Mouse (Mus musculus) hindbrain, embryonic 13.5 days (tissue): ENCODE results near the gene Hao2. TPM values are rescaled to one million over a fixed set of nuclear protein-coding genes. Genes with fewer than 3 reads are reported as not detected.

Source experiments
- ATAC-seq: fragments of 200-750 bp; cut with Nextera tagmentation; 2 replicates; pipeline ENCODE4 v1.8.0; 2017; ENCODE audit warnings: moderate TSS enrichment; ENCODE audit not compliant: low FRiP score
- H3K27ac ChIP-seq: fragments of 300-500 bp; sonication (generic); 2 replicates; pipeline ENCODE4 v1.5.1; 2015; ENCODE audit warnings: inconsistent platforms, mild to moderate bottlenecking, moderate library complexity
- H3K27me3 ChIP-seq: fragments of 300-500 bp; sonication (generic); 2 replicates; pipeline ENCODE4 v1.6.1; 2015; ENCODE audit warnings: mild to moderate bottlenecking, inconsistent platforms
- H3K36me3 ChIP-seq: fragments of 300-500 bp; sonication (generic); 2 replicates; pipeline ENCODE4 v1.6.1; 2015; ENCODE audit warnings: mild to moderate bottlenecking, inconsistent platforms
- H3K4me1 ChIP-seq: fragments of 300-500 bp; sonication (generic); replicated peaks from 2 replicates; pipeline ENCODE4 v1.6.1; 2015; ENCODE audit warnings: inconsistent platforms
- H3K4me2 ChIP-seq: fragments of 300-500 bp; sonication (generic); 2 replicates; pipeline ENCODE4 v1.6.1; 2015; ENCODE audit warnings: inconsistent platforms, mild to moderate bottlenecking, moderate library complexity
- H3K4me3 ChIP-seq: fragments of 300-500 bp; sonication (generic); 2 replicates; pipeline ENCODE4 v1.5.1; 2015; ENCODE audit warnings: mild to moderate bottlenecking, inconsistent platforms
- H3K9ac ChIP-seq: fragments of 300-500 bp; sonication (generic); 2 replicates; pipeline ENCODE4 v1.6.1; 2015; ENCODE audit warnings: mild to moderate bottlenecking, inconsistent platforms
- H3K9me3 ChIP-seq: fragments of 300-500 bp; sonication (generic); 2 replicates; pipeline ENCODE4 v1.6.1; 2016; ENCODE audit warnings: inconsistent platforms
- WGBS: fragments of 180-500 bp; shearing (Covaris S2); methylation state at CpG from one replicate; pipeline ENCODE4 v1.1.7; 2015; 5-methylcytosine and 5-hydroxymethylcytosine counted together
- polyA plus RNA-seq: library from polyadenylated mRNA; unstranded; fragments of >200 nt; fragmentation: Nextera tagmentation; extraction: Ambion mirVana; gene quantifications from 2 replicates; pipeline ENCODE4 v1.2.1, GENCODE M21; 2015

The Hao2 gene
- polyA plus RNA-seq, 1 experiment from 2014 or later = not detected

DNA sequence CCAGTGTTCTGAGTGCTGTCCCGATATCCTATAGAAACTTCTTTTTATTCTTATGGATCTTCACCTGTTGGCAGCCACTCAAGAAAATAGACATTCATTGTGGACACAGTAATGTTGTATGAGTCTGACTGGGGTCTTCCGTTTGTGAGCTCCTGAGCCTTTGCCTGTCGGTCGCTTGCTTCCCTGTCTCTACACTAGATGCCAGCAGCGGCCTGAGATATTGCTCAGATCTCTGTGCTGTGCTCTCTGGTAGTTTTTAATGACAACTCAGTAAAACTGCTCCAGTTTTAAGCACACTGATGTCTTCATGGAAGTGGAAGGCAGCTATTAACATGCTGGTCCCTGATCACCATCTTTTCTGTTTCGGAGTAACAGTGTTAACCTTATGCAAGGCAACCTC is 20.6 kb upstream of the Hao2 start:
- Histone ChIP-seq H3K9ac (no peak overlapping the region), H3K4me3 (no peak overlapping the region), H3K36me3 (no peaks in the 10 kb centered on the region), H3K27me3 (no peaks in the 10 kb centered on the region), H3K27ac (no peak overlapping the region), H3K4me1 (no peaks in the 10 kb centered on the region), H3K9me3 (no peaks in the 10 kb centered on the region), H3K4me2 (no peak overlapping the region)
- 78% methylated on average over 6 of the region's 6 CpGs for WGBS
- ATAC-seq = no peak

DNA sequence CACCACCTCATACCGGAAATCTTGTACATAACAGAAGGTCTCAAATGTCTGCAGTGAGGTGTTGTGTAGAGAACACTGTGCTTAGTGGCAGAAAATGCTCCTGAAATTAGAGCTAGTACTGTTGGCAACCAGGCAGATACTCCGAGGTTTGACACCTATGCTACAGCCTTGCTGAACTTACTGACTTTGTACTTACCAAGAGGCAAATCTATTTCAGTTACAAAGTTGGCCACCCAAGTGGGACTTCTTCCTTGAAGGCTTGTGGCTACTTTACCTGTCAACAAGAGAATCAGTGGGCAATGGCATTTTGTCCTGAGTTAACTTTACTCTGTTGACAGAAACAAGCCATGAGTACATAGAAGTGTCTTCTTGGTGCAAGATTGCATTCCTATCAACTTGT is 4.6 kb upstream of the Hao2 start:
- Histone ChIP-seq H3K9me3 (no peaks in the 10 kb centered on the region), H3K27me3 (no peaks in the 10 kb centered on the region), H3K4me1 (no peaks in the 10 kb centered on the region), H3K36me3 (no peaks in the 10 kb centered on the region), H3K4me2 (no peak overlapping the region), H3K27ac (no peak overlapping the region), H3K4me3 (no peak overlapping the region), H3K9ac (no peak overlapping the region)
- 98% methylated on average over 2 of the region's 2 CpGs for WGBS
- ATAC-seq = no peak

DNA sequence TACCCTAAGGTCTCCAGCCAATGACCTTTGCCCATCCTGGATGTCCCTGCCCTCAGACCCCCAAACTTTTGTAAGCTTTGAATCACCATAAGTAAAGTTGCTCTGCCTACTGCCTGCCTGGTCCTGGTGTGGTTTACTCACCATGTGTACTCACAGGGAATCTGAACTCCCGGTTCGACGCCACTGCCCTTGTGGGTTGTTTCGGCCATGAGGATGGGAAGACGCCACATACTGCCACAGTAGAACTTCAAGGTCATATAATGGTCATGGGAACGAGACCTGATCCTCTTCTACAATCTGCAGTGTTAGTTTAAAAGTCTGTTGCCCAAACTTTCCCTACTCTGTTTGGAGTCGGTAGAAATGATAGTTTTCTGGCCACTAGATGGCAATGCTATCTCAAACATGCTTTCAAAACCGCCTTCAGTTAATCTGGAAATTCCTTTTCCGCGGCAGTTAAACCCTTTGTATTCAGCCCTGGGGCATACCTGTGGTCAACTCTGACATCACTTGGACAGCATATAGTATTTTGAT is 2.1 kb upstream of the Hao2 start:
- Histone ChIP-seq H3K27ac (no peak overlapping the region), H3K9ac (no peak overlapping the region), H3K9me3 (no peaks in the 10 kb centered on the region), H3K4me2 (0 out of 2 replicates have a peak overlapping the region, but pooled peaks have one; percentile 21), H3K4me1 (no peaks in the 10 kb centered on the region), H3K27me3 (no peaks in the 10 kb centered on the region), H3K36me3 (no peaks in the 10 kb centered on the region), H3K4me3 (no peak overlapping the region)
- WGBS = 47% methylated on average over 10 of the region's 10 CpGs
- ATAC-seq = peak; percentile 43; the same call in 1 of the 2 replicates

DNA sequence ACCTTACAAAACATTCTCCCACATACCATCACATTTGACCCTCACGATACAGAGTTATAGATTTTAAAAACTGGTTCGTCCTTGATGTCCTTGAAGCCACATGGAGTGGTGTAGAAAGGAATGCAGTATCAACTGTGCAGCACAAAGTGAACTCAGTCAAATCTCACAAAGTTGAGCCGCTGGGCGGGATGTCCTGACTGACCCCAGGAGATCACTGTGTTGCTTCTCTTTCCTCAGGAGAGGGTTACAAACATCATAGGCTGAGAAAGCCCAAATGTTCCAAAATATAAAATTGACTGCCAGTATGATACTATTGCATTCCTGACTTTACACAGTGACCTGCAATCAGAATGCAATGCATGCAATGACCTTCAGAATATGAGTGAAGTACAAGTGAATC is 2.6 kb downstream of the Hao2 start:
- ATAC-seq = no peak

DNA sequence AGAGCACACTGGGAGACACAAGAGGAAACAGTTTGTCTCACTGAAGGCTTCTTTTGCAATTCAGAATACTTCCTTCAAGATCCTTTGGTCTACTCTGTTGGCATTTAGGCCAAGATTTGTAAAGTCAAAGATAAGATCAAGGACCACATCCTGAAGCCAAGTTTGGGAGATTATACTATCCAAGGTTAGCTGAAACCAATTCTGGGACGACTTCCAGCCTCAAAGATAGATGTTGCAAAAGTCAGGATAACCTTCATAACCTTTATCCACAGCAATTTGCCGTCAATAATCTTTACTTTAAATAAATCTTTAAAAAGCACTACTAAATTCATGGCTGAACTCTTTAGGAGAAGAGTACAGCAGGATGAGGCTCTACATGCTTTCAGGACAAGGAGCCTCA is 4.8 kb downstream of the Hao2 start:
- WGBS = 81% methylated on average over 2 of the region's 2 CpGs
- H3K27ac ChIP-seq = no peak overlapping the region
- no peaks in the 10 kb centered on the region for H3K27me3 ChIP-seq
- no peaks in the 10 kb centered on the region for H3K9me3 ChIP-seq
- H3K4me1 ChIP-seq = no peaks in the 10 kb centered on the region
- H3K4me2 ChIP-seq = no peak overlapping the region
- no peaks in the 10 kb centered on the region for H3K36me3 ChIP-seq
- H3K9ac ChIP-seq = no peak overlapping the region
- no peak for ATAC-seq
- H3K4me3 ChIP-seq = no peak overlapping the region

More for the DNA sequence above, 2.6 kb downstream of the Hao2 start:
- H3K27ac ChIP-seq = no peak overlapping the region
- H3K9ac ChIP-seq = no peak overlapping the region
- WGBS = 90% methylated on average over 4 of the region's 4 CpGs
- H3K4me1 ChIP-seq = no peaks in the 10 kb centered on the region
- H3K4me2 ChIP-seq = no peak overlapping the region
- H3K27me3 ChIP-seq = no peaks in the 10 kb centered on the region
- H3K4me3 ChIP-seq = no peak overlapping the region
- no peaks in the 10 kb centered on the region for H3K36me3 ChIP-seq
- H3K9me3 ChIP-seq = no peaks in the 10 kb centered on the region

DNA sequence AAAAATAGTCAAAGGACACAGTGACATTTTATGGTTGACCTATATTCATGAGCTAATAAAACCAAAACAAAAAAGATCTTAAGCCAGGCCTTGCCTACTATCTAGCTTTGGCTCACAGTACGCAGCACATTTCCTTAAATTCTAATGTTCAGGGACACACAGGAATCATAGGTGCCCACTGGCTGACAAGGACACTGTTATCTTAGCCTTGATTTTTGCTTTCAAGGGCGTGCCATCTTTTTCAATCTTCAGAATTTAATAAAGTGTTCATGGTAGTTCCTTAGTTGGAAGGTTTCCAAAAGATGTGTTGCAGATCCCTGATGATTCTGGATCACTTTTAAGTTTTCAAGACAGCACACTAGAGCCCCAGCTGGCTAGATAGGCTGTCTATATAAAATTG is 12.2 kb downstream of the Hao2 start:
- Histone ChIP-seq H3K4me3 (no peak overlapping the region), H3K9me3 (no peaks in the 10 kb centered on the region), H3K4me1 (no peaks in the 10 kb centered on the region), H3K9ac (no peak overlapping the region), H3K27ac (no peak overlapping the region), H3K36me3 (no peaks in the 10 kb centered on the region), H3K27me3 (no peaks in the 10 kb centered on the region), H3K4me2 (no peak overlapping the region)
- WGBS = 94% methylated on average over 2 of the region's 2 CpGs
- no peak for ATAC-seq

DNA sequence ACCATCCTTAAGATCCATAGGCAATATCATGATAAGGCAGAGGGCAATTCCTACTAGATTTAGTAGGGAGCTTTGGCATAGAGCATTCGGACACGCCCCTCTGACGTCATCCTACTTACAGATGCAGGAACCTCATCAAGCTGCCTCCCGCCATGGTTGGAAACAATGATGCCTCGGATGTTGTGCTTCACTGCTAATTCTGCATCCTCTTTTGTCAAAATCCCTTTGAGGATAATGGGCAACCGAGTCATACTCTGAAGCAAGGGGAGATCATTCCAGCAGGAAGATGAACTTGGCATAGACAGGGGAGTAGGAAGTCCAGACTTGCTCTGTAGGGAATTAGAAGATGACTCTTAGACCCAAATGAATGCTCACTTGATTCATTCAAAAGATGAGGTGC is 12.8 kb downstream of the Hao2 start:
- Histone ChIP-seq H3K9ac (no peak overlapping the region), H3K4me1 (no peaks in the 10 kb centered on the region), H3K36me3 (no peaks in the 10 kb centered on the region), H3K4me2 (no peak overlapping the region), H3K27ac (no peak overlapping the region), H3K4me3 (no peak overlapping the region), H3K27me3 (no peaks in the 10 kb centered on the region), H3K9me3 (no peaks in the 10 kb centered on the region)
- 66% methylated on average over 6 of the region's 6 CpGs for WGBS
- ATAC-seq = no peak

DNA sequence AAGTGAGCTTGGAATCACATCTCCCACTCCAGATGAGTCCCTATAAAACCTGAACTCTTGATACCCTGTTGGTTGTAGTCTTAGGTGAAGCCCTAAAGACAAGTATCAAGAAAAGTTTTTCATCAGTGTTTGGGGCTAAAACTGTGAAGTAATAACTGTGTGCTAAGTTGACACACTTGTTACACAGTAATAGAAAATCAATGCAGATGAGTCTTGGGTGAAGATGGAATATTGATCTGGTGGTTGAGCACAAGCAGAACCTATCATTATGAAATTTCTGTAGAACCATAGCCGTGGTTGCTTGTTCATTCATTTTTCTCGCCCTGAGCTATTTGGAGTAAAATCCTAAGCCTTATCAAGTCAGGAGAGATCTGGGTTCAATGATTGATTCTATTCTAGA is 24.8 kb downstream of the Hao2 start:
- no peaks in the 10 kb centered on the region for H3K27me3 ChIP-seq
- no peaks in the 10 kb centered on the region for H3K36me3 ChIP-seq
- H3K4me2 ChIP-seq = no peak overlapping the region
- 84% methylated on average over 2 of the region's 2 CpGs for WGBS
- H3K4me1 ChIP-seq = no peaks in the 10 kb centered on the region
- H3K27ac ChIP-seq = no peak overlapping the region
- no peak overlapping the region for H3K9ac ChIP-seq
- no peak for ATAC-seq
- H3K9me3 ChIP-seq = no peaks in the 10 kb centered on the region
- no peak overlapping the region for H3K4me3 ChIP-seq

DNA sequence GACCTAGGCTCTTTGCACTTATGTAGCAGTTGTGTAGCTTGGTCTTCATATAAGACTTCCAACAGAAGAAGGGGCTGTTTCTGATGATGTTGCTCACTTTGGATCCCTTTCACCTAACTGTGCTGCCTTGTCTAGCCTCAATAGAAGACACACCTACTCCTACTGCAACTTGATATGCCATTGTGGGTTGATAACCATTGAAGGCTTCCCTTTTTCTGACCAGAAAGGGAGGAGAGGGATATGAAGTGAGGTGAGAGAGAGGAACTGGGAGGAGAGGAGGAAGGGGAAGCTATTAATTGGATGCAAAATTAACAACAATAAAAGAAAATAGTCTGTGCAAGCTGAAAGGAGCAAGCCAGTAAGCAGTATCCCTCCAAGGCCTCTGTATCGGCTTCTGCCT is 30.2 kb downstream of the Hao2 start:
- Histone ChIP-seq H3K27me3 (no peaks in the 10 kb centered on the region), H3K4me1 (no peaks in the 10 kb centered on the region), H3K36me3 (no peaks in the 10 kb centered on the region), H3K27ac (no peak overlapping the region), H3K4me2 (no peak overlapping the region), H3K9ac (no peak overlapping the region), H3K4me3 (no peak overlapping the region), H3K9me3 (no peaks in the 10 kb centered on the region)
- WGBS = 100% methylated on average over 1 of the region's 1 CpGs
- no peak for ATAC-seq

DNA sequence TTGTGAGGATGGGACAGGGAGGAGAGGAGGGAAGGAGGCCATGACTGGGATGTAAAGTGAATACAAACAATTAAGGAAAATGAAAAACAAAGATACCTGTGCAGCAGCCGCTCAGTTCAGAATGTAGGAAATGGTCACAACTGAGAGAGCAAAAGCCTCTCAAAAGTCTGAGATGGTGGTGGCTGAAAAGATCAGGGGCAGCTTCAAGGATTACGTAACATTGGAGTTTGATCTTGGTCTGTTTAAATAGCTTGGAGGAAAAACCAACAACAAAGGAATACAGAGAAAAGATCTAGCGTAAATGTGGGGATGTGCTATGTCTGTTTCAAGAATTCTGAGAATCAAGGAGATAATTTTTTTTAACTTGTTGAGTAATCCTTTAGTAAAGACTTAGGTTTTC is 33.5 kb downstream of the Hao2 start, which contains the start of gene Hsd3b1:
Gene Hsd3b1 (minus strand): TSS at position 219 of the 400 bp plus-strand sequence.
- Histone ChIP-seq H3K27ac (no peak within 1 kb of the TSS), H3K4me2 (no peak within 1 kb of the TSS), H3K4me1 (no peaks in the 10 kb centered on the region), H3K9me3 (no peaks in the 10 kb centered on the region), H3K9ac (no peak within 1 kb of the TSS), H3K36me3 (no peaks in the 10 kb centered on the region), H3K4me3 (no peak within 1 kb of the TSS), H3K27me3 (no peaks in the 10 kb centered on the region)
- no peak for ATAC-seq
- WGBS = 91% methylated on average over 3 of the region's 3 CpGs

DNA sequence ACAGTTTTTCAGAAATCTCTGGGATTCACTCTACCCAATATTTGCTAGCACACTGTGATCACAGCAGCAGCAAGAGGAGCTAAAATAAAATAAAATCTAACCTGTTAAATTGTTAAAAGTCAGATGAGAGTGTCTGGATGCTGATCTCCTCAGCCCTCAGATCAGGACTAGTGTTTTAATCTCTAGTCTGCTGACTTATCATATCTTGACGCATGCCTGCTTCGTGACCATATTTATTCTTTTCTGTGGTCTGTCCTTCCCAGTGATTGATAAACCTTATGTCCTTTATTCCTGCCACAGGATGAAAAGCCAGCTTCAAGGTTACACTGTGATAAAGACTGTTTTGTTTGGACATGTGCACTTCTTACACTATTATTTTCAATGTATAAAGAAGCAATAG is 35.0 kb downstream of the Hao2 start:
- Histone ChIP-seq H3K27me3 (no peaks in the 10 kb centered on the region), H3K9ac (no peak overlapping the region), H3K4me2 (no peak overlapping the region), H3K36me3 (no peaks in the 10 kb centered on the region), H3K27ac (no peak overlapping the region), H3K9me3 (no peaks in the 10 kb centered on the region), H3K4me3 (no peak overlapping the region), H3K4me1 (no peaks in the 10 kb centered on the region)
- WGBS = 82% methylated on average over 2 of the region's 2 CpGs
- ATAC-seq = no peak

DNA sequence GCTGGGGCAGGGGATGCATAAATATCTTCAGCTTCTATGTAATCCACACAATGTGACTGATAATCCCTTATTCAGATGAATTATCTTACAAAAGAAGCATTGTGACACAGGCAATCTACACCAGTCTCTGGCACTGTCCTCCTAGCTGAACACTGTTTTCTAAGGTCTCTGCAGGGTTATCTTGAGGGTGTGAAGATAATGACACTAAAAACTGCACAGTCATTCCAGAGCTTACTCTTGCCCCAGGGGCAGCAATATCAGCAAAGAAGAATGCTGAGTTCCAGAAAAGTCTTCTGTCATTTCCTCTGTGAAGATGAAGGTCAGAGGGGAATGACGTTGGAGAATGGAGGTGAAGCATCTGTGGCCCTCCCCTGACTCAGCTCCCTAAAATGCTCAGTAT is 36.1 kb downstream of the Hao2 start:
- Histone ChIP-seq H3K4me1 (no peaks in the 10 kb centered on the region), H3K9ac (no peak overlapping the region), H3K27ac (no peak overlapping the region), H3K9me3 (no peaks in the 10 kb centered on the region), H3K4me2 (no peak overlapping the region), H3K27me3 (no peaks in the 10 kb centered on the region), H3K4me3 (no peak overlapping the region), H3K36me3 (no peaks in the 10 kb centered on the region)
- 85% methylated on average over 1 of the region's 1 CpGs for WGBS
- no peak for ATAC-seq

DNA sequence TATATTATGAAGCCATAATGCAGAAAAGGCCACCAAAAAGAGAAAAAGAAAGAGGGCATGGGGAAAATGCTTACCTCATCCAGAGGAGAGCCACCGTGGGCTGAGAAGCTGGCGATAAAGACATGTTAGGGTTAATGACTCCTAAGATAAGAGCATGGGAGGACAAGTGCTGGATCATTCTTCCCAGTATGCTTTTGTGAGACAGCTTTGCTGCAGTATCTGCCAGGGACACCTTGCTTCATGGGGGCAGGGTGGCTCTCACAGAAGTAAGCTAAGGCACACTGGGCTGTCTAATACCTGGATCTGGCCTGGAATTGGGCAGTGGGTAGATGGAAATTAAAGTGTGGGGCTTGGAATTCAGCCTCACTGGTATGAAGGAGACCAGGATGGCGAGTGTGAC is 37.9 kb downstream of the Hao2 start:
- no peaks in the 10 kb centered on the region for H3K9me3 ChIP-seq
- H3K4me3 ChIP-seq = no peak overlapping the region
- H3K4me1 ChIP-seq = no peaks in the 10 kb centered on the region
- no peaks in the 10 kb centered on the region for H3K36me3 ChIP-seq
- 86% methylated on average over 3 of the region's 3 CpGs for WGBS
- no peak overlapping the region for H3K9ac ChIP-seq
- no peak overlapping the region for H3K4me2 ChIP-seq
- ATAC-seq = no peak
- H3K27ac ChIP-seq = no peak overlapping the region
- no peaks in the 10 kb centered on the region for H3K27me3 ChIP-seq
